Mouse (Mus musculus): ENCODE measurements around the gene Thsd7b. TPM values are rescaled to one million over a fixed set of nuclear protein-coding genes. Genes with fewer than 3 reads are reported as not detected.

Thsd7b gene
- polyA plus RNA-seq (2015; fragmentation: Nextera tagmentation; extraction: Ambion mirVana) = 0.15 and 0.32 TPM in 2 replicates

GRCm38 (mm10) chr1:129272982-129273937 lies at the start of gene Thsd7b:
TSS of gene Thsd7b (plus strand) at chr1:129273302.

Measured in spleen, postnatal 0 days (tissue).